Mouse (Mus musculus) liver, adult 2 months (tissue): ENCODE results near the gene Zfp384. TPM values are rescaled to one million over a fixed set of nuclear protein-coding genes. Genes with fewer than 3 reads are reported as not detected.
A peak's percentile ranks its signal among the peaks of the same experiment; 100 is the strongest.

Experiments used
- DNase-seq: peaks from one replicate; pipeline ENCODE4 v3.0.0-alpha.2; 2011; ENCODE audit warnings: low read depth, low spot score; ENCODE audit errors: extremely low read depth
- H3K27ac ChIP-seq: fragments of 200-500 bp; replicated peaks from 2 replicates; pipeline ENCODE4 v1.5.1; 2012; ENCODE audit warnings: low read depth, mild to moderate bottlenecking, control low read depth, inconsistent platforms, low read length; ENCODE audit not compliant: insufficient read depth
- H3K27me3 ChIP-seq: fragments of 200-500 bp; 2 replicates; pipeline ENCODE4 v1.6.1; 2012; ENCODE audit warnings: mild to moderate bottlenecking, moderate library complexity, low read length, inconsistent platforms; ENCODE audit not compliant: control insufficient read depth, insufficient read depth
- H3K36me3 ChIP-seq: fragments of 200-500 bp; 2 replicates; pipeline ENCODE4 v1.6.1; 2012; ENCODE audit warnings: low read length, inconsistent platforms; ENCODE audit not compliant: control insufficient read depth, insufficient read depth
- H3K4me1 ChIP-seq: fragments of 200-500 bp; 2 replicates; pipeline ENCODE4 v1.6.1; 2011; ENCODE audit warnings: low read length; ENCODE audit not compliant: control insufficient read depth, insufficient read depth
- H3K4me3 ChIP-seq: fragments of 200-500 bp; 2 replicates; pipeline ENCODE4 v1.5.1; 2011; ENCODE audit warnings: low read depth, mild to moderate bottlenecking, control low read depth, low read length, moderate library complexity; ENCODE audit not compliant: insufficient read depth
- H3K79me2 ChIP-seq: fragments of 200-500 bp; 2 replicates; pipeline ENCODE4 v1.6.1; 2012; ENCODE audit warnings: inconsistent platforms, mild to moderate bottlenecking, low read length, moderate library complexity; ENCODE audit not compliant: control insufficient read depth, insufficient read depth
- H3K9ac ChIP-seq: fragments of 200-500 bp; 2 replicates; pipeline ENCODE4 v1.6.1; 2012; ENCODE audit warnings: low read depth, mild to moderate bottlenecking, control low read depth, inconsistent platforms, low read length
- CTCF ChIP-seq: fragments of 200-500 bp; IDR thresholded peaks from 2 replicates; pipeline ENCODE4 v1.5.1; 2011; ENCODE audit warnings: low read depth, low read length, control low read depth
- POLR2A ChIP-seq: fragments of 200-500 bp; IDR thresholded peaks from 2 replicates; pipeline ENCODE4 v1.6.1; 2011; ENCODE audit warnings: low read length, control low read depth; ENCODE audit not compliant: insufficient read depth; ENCODE audit errors: extremely low read depth
- WGBS: fragments of 180-500 bp; shearing (Covaris S2); methylation state at CpG from one replicate; pipeline ENCODE4 v1.1.7; 2018; 5-methylcytosine and 5-hydroxymethylcytosine counted together
- polyA plus RNA-seq: library from polyadenylated mRNA; depleted of rRNA; stranded (reverse); fragments of >200 nt; gene quantifications from 2 replicates; pipeline ENCODE4 v1.2.3, GENCODE M21; 2012
- total RNA-seq: library from RNA; depleted of rRNA; stranded (reverse); fragments of >200 nt; gene quantifications from 2 replicates; pipeline ENCODE4 v1.2.3, GENCODE M21; 2014

The Zfp384 gene
- total and polyA plus RNA-seq, 2 experiments = 7.6 to 34.7 TPM

- Histone ChIP-seq H3K9ac (no peak overlapping the region), H3K79me2 (no peaks in the 10 kb centered on the region), H3K4me1 (no peaks in the 10 kb centered on the region), H3K27ac (no peak overlapping the region), H3K27me3 (peaks cover 11% of the 10 kb centered on the region), H3K4me3 (no peak overlapping the region), H3K36me3 (no peaks in the 10 kb centered on the region)
- WGBS = 64% methylated on average over 8 of the region's 8 CpGs
- TF ChIP-seq CTCF (no peak), POLR2A (no peak)
- DNase-seq = no peak
Measured at GRCm38 (mm10) chr6:124995831-124996403, 13.0 kb upstream of the Zfp384 start.

GRCm38 (mm10) chr6:124996551-124997501, 12.1 kb upstream of the Zfp384 start, which contains the start of gene Pianp:
Pianp (plus strand) TSS chr6:124996694.
- Histone ChIP-seq H3K27me3 (peaks cover 13% of the 10 kb centered on the region), H3K36me3 (no peaks in the 10 kb centered on the region), H3K79me2 (no peaks in the 10 kb centered on the region), H3K9ac (peak within 1 kb of the TSS; percentile 52), H3K4me3 (peak within 1 kb of the TSS; percentile 43; the same call in 1 of the 2 replicates), H3K27ac (no peak within 1 kb of the TSS), H3K4me1 (no peaks in the 10 kb centered on the region)
- WGBS = 3% methylated on average over 53 of the region's 78 CpGs
- no peak for DNase-seq
- no peak for TF ChIP-seq POLR2A
- TF ChIP-seq CTCF = no peak

- Histone ChIP-seq H3K4me1 (no peaks in the 10 kb centered on the region), H3K27me3 (peaks cover 13% of the 10 kb centered on the region), H3K27ac (no peak overlapping the region), H3K79me2 (no peaks in the 10 kb centered on the region), H3K4me3 (no peak overlapping the region), H3K9ac (no peak overlapping the region), H3K36me3 (no peaks in the 10 kb centered on the region)
- TF ChIP-seq CTCF (no peak), POLR2A (no peak)
- no peak for DNase-seq
- WGBS = 17% methylated on average over 8 of the region's 8 CpGs
Measured at GRCm38 (mm10) chr6:124998066-124998465, 10.9 kb upstream of the Zfp384 start.

GRCm38 (mm10) chr6:124999091-124999490, 9.9 kb upstream of the Zfp384 start:
- no peaks in the 10 kb centered on the region for H3K36me3 ChIP-seq
- TF ChIP-seq CTCF (no peak), POLR2A (no peak)
- no peak overlapping the region for H3K9ac ChIP-seq
- no peak for DNase-seq
- H3K4me3 ChIP-seq = no peak overlapping the region
- peaks cover 13% of the 10 kb centered on the region for H3K27me3 ChIP-seq
- 40% methylated on average over 14 of the region's 14 CpGs for WGBS
- no peaks in the 10 kb centered on the region for H3K79me2 ChIP-seq
- no peaks in the 10 kb centered on the region for H3K4me1 ChIP-seq
- no peak overlapping the region for H3K27ac ChIP-seq

- Histone ChIP-seq H3K27me3 (peaks cover 13% of the 10 kb centered on the region), H3K79me2 (no peaks in the 10 kb centered on the region), H3K27ac (no peak overlapping the region), H3K4me1 (no peaks in the 10 kb centered on the region), H3K9ac (no peak overlapping the region), H3K4me3 (no peak overlapping the region), H3K36me3 (no peaks in the 10 kb centered on the region)
- no peak for DNase-seq
- no peak for TF ChIP-seq CTCF
- TF ChIP-seq POLR2A = no peak
- WGBS = 33% methylated on average over 10 of the region's 10 CpGs
Measured at GRCm38 (mm10) chr6:124999546-124999945, 9.4 kb upstream of the Zfp384 start.

GRCm38 (mm10) chr6:125003706-125004105, 5.2 kb upstream of the Zfp384 start:
- Histone ChIP-seq H3K4me3 (no peak overlapping the region), H3K79me2 (no peaks in the 10 kb centered on the region), H3K36me3 (no peaks in the 10 kb centered on the region), H3K27me3 (peaks cover 2% of the 10 kb centered on the region; the same call in 1 of the 2 replicates), H3K4me1 (peaks cover 4% of the 10 kb centered on the region; the same call in 1 of the 2 replicates), H3K9ac (no peak overlapping the region), H3K27ac (no peak overlapping the region)
- no peak for DNase-seq
- no peak for TF ChIP-seq POLR2A
- TF ChIP-seq CTCF = no peak
- WGBS = 36% methylated on average over 3 of the region's 3 CpGs
